Mouse (Mus musculus): ENCODE data around the gene Vmn1r121. TPM values are rescaled to one million over a fixed set of nuclear protein-coding genes. Genes with fewer than 3 reads are reported as not detected.
"Not testable (repeated sequence)": the region's sequence is repeated elsewhere in the genome, so short reads cannot be mapped to it uniquely, and the experiment has no call there.

Vmn1r121 gene
- total RNA-seq (2014; fragmentation: Nextera tagmentation) = not detected in 2 replicates
- total RNA-seq (2017) = not detected in 2 replicates

GRCm38 (mm10) chr7:21098413-21098812 is at the start of gene Vmn1r121:
Vmn1r121 (minus strand) TSS chr7:21098513.
- not testable (repeated sequence) for ATAC-seq (replicated peaks; ENCODE audit: low FRiP score, low TSS enrichment, poor library complexity, severe bottlenecking)

- not testable (repeated sequence) for ATAC-seq (replicated peaks; ENCODE audit: low FRiP score, low TSS enrichment, poor library complexity, severe bottlenecking)
These were observed 35.7 kb upstream of the Vmn1r121 start, which contains the start of gene Vmn1r122 for GRCm38 (mm10) chr7:21134028-21134427. Vmn1r122 (minus strand) TSS chr7:21134128.

DNA sequence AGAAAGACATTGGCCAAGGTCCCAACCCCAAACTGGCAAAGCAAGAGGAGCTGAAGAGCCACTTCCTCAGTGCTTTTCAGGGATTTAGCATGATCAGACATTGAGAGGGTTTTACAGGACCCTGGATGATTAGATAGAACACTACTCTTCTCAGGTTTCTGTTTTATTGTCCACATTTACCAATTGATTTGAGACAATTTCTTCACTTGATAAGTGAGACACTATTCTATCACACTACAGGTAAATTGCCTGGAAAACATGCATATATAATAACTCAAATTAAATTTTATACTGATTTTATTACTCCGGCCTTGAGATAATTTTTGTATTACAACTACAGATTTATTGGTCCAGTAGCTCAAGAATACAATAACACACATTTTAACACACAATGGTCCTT is 44.6 kb downstream of the Vmn1r121 start, which contains the start of gene Vmn1r120:
TSS of gene Vmn1r120 (minus strand) at position 101 of the 400 bp plus-strand sequence.
- not testable (repeated sequence) for ATAC-seq (replicated peaks; ENCODE audit: low FRiP score, low TSS enrichment, poor library complexity, severe bottlenecking)

Other genes starting within 250 kb of the Vmn1r121 start
- not detected in 2 replicates for gene Vmn1r116, start 226.3 kb downstream of the Vmn1r121 start, total RNA-seq (2014; fragmentation: Nextera tagmentation)
- gene Vmn1r116, start 226.3 kb downstream of the Vmn1r121 start, total RNA-seq (2017) = not detected in 2 replicates
- not detected in 2 replicates for gene Vmn1r117, start 214.4 kb downstream of the Vmn1r121 start, total RNA-seq (2014; fragmentation: Nextera tagmentation)
- gene Vmn1r117, start 214.4 kb downstream of the Vmn1r121 start, total RNA-seq (2017) = not detected in 2 replicates
- gene Vmn1r118, start 186.2 kb downstream of the Vmn1r121 start, total RNA-seq (2014; fragmentation: Nextera tagmentation) = not detected in 2 replicates
- gene Vmn1r118, start 186.2 kb downstream of the Vmn1r121 start, total RNA-seq (2017) = not detected in 2 replicates
- not detected in 2 replicates for gene Vmn1r119, start 86.1 kb downstream of the Vmn1r121 start, total RNA-seq (2014; fragmentation: Nextera tagmentation)
- gene Vmn1r119, start 86.1 kb downstream of the Vmn1r121 start, total RNA-seq (2017) = not detected in 2 replicates
- not detected in 2 replicates for gene Vmn1r120, start 44.7 kb downstream of the Vmn1r121 start, total RNA-seq (2014; fragmentation: Nextera tagmentation)
- gene Vmn1r120, start 44.7 kb downstream of the Vmn1r121 start, total RNA-seq (2017) = not detected in 2 replicates
- not detected in 2 replicates for gene Vmn1r122, start 35.6 kb upstream of the Vmn1r121 start, total RNA-seq (2014; fragmentation: Nextera tagmentation)
- not detected in 2 replicates for gene Vmn1r122, start 35.6 kb upstream of the Vmn1r121 start, total RNA-seq (2017)
- gene Vmn1r123, start 63.7 kb upstream of the Vmn1r121 start, total RNA-seq (2014; fragmentation: Nextera tagmentation) = not detected in 2 replicates
- gene Vmn1r123, start 63.7 kb upstream of the Vmn1r121 start, total RNA-seq (2017) = not detected in 2 replicates
- not detected in 2 replicates for gene Gm5157, start 91.9 kb upstream of the Vmn1r121 start, total RNA-seq (2014; fragmentation: Nextera tagmentation)
- gene Gm5157, start 91.9 kb upstream of the Vmn1r121 start, total RNA-seq (2017) = not detected in 2 replicates
- not detected in 2 replicates for gene Vmn1r124, start 162.1 kb upstream of the Vmn1r121 start, total RNA-seq (2014; fragmentation: Nextera tagmentation)
- not detected in 2 replicates for gene Vmn1r124, start 162.1 kb upstream of the Vmn1r121 start, total RNA-seq (2017)
- gene Vmn1r125, start 173.7 kb upstream of the Vmn1r121 start, total RNA-seq (2014; fragmentation: Nextera tagmentation) = not detected in 2 replicates
- gene Vmn1r125, start 173.7 kb upstream of the Vmn1r121 start, total RNA-seq (2017) = not detected in 2 replicates
- not detected in 2 replicates for gene Vmn1r126, start 203.0 kb upstream of the Vmn1r121 start, total RNA-seq (2014; fragmentation: Nextera tagmentation)
- not detected in 2 replicates for gene Vmn1r126, start 203.0 kb upstream of the Vmn1r121 start, total RNA-seq (2017)
- gene Vmn1r127, start 221.3 kb upstream of the Vmn1r121 start, total RNA-seq (2014; fragmentation: Nextera tagmentation) = not detected in 2 replicates
- gene Vmn1r127, start 221.3 kb upstream of the Vmn1r121 start, total RNA-seq (2017) = not detected in 2 replicates